Mouse (Mus musculus): ENCODE measurements around the gene Mlxipl.
A peak's percentile ranks its signal among the peaks of the same experiment; 100 is the strongest.

The Mlxipl gene

DNA sequence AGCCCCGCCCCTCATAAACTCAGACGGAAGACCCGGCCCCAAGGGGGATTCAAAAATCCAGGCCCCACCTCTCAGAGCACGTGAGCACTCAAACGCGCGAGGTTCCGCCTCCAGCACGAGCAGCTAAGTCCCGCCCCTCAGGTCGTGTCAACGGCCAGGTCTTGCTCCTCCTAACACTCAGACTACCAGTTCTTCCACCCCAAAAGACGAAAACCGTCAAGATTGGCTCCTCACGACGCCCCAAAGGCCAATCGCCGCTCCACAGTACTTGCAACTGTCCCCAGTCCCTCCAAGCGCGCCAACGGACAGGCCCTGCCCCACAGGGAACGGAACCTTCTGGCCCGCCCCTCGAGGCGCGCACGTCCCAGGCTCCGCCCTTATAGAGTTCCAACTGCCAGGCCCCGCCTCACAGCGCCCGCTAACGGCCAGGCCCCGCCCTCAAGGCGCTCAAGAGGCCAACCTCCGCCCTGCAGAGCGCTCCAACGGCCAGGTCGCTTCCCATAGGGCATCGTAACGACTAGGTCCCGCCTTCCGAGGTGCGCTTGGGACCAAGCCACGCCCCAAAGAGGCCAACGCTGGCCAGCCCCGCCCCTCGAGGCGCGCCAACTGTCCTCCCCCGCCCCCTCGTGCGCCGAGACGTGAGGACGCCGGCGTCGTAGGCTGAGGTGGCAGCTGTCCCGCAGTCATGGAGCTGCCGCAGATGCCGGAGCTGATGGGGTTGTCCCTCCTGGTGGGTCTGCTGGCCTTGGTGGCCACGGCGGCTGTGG is 59.5 kb downstream of the Mlxipl start, which contains the start of gene Tbl2:
Tbl2 (plus strand) TSS at position 605 of the 767 bp plus-strand sequence.
- DNase-seq = peak; percentile 99

DNA sequence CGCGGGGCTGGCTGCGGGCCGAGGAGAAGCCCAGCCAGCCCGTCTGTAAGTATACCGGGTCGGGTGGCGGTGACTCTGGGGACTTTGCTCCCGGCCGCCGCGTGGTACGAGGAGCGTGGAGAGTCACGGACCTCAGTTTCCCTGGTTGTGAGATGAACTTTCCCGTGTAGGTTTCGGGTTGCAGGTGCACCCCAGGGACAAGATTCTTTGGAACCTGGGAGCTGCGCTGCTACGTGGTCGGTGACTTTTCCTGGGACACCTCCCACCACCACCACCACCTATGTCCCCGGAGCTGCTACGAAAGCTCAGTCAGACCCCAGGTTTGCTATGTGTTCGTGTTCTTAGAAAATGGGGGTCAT is 60.1 kb downstream of the Mlxipl start:
- no peak for DNase-seq

DNA sequence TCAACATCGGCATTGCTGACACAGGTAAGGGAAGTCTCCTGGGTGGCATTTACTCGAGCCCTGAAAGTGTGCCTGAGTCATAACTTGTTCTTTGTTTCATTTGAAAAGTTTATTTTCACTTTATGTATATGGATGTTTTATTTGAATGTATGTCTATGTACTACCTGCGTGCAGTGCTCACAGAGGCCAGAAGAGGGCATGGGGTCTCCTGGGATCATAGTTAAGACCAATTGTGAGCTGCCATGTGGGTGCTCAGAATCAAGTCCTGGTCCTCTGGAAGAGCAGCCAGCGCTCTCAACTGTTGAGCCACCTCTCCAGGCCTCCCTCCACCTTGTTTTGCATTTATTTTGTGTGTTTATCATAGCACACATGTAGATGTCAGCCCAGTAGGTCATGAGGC is 66.8 kb downstream of the Mlxipl start:
- no peak for DNase-seq

DNA sequence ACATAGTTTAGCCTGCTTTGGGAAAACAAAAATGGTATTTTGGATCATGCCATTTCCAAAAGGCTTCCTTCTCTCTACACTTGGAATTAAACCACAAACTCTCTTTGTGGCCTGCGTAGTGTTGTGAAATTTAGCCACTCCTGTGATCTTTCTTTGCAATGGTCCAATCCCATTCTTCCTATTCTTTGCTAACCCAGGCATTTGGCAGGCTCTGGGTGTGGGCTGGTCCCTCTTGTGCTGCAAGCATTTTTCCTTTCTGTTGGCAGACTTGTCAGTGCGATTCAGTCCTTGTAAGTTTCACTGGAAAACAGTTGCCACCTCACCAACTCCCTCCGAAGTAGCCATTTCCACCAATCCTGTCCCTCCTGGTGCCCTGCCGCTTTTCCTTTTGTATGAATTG is 71.5 kb downstream of the Mlxipl start:
- DNase-seq = peak; percentile 85

DNA sequence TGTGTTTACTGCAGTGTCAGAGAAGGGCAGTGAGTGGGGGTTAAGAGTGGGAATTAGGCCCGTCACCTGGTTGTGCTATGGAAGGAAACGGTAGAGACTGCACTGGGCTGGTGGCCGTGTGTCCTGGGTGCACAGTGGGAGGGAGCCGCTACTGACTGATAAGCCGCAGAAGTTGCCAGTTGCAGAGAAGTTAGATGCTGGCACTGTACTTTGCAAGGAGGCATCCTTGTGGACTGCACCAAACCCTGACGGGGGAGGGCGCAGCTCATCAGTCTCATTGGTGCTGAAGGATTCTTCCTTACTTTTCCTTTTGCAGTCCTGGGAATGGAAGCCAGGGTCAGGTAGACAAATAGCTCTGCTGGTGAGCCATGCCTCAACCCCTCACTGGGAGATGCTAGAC is 72.0 kb downstream of the Mlxipl start:
- DNase-seq = no peak

DNA sequence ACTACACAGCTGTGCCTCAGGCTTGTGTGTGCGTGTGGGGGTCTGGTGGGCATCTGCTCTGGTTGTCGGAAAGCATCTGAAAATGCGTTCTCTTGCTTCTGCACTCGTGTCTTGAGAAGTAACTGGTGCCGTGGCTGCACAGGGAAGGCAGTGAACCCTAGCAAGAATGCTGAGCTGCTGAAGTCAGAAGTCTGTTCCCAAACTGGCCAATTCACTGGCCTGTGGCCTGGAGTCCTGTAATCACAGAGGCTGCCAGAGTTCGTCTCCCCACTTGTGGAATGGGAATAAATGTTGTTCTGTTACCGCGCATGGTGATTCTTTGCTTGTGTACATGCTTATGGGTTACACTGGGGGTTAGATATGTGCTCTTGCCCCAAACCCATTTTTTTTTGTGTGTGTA is 72.7 kb downstream of the Mlxipl start:
- DNase-seq = no peak

DNA sequence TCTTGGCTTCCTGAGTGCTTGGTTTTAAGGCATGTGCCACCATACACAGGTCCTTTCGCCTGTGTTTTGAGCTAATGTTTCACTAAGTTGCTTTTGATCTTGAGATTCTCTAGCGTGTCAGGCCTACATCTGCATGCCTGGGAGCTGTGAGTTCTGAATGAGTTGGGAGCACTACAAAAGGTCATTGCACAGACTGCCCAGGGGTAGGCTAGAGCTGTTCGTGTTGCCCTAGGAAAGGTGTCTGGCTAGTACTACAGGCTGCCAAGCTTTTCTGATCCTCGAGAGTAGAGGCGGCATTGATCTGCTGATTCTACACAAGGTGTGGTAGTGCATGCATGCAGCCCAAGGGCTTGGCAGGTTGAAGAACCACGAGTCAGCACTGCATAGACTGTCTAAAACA is 73.1 kb downstream of the Mlxipl start:
- DNase-seq = no peak

DNA sequence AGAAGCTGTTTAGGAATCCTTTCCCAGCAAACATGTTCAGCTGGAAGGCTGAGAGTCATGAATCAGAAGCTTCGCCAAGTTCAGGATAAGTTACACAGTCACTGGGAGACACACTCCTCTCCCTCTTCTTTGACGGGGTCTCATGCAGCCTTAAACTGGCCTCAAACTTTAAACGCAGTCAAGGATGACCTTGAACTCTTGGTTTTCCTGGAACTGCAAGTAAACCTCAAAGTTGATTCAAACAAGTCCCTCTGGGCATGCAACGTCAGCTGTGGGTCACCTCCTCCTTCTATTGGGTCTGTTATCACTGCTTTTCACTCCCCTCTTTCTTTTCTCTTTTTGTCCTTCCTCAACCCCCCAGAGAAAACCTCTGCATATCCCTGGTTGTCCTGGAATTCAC is 77.2 kb downstream of the Mlxipl start:
- DNase-seq = no peak

DNA sequence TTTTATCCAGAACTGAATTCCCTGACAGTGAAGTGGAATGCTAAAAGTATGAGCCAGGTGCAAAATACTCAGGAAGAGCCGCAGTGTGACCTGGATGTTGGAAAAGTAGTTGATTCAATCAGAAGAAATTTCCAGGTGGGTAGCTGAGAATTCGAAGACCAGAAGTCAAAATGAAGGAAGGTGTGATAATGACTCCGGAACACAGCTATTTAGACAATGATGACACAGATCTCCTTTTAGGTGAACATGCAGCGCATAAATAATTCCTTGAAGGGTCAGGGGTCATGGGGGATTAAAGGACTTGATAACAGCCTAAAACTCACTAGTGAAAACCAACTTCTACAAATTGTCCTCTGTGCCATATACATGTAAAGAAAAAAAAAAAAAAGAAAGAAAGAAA is 77.8 kb downstream of the Mlxipl start:
- no peak for DNase-seq

DNA sequence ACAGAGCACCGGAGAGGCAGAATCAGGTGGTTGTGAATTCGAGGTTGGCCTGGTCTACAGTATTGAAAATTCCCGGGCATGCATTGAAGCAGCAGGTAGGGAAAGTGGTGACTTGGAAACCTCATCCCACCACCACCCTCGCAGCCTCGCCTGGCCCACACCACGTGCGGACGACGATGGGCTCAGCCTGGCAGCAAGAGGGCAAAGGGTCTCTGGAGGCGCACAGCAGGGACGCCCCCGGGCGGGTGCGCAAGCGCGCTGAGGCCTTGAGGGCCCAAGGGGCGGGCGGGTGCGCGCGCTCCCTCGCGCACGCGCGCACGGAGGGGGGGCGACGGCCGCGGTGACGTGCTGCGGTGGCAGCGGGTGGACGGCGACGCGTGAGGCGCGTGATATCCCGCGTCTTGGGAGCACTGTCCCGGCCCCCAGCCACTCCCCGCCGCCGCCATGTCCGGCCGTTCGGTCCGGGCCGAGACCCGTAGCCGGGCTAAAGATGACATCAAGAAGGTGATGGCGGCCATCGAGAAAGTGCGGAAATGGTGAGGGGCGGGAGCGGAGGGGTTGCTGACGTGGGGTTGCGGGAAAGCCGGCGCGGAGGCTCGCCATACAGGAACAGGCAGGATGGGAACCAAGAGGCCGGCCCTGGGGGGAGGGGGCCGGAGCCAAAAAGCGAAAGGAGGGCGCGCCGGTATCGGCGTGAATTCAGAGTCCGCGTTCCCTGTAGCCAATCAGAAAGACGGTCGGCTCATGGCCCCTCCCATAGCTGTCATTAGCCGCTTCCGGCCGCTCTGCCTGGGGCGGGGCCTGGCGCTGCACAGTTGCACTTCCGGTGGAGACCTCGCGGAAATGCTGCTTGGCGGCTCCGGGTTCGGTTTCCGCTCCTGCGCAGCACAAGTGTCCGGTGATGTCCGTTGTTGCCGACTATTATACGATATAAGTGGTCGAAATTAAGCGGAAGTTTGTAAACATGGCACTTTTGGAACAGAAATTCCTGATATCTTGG is 78.7 kb downstream of the Mlxipl start, which contains the start of gene Bcl7b:
Bcl7b (plus strand) TSS at position 221 of the 1,000 bp plus-strand sequence.
- DNase-seq = peak; percentile 99

DNA sequence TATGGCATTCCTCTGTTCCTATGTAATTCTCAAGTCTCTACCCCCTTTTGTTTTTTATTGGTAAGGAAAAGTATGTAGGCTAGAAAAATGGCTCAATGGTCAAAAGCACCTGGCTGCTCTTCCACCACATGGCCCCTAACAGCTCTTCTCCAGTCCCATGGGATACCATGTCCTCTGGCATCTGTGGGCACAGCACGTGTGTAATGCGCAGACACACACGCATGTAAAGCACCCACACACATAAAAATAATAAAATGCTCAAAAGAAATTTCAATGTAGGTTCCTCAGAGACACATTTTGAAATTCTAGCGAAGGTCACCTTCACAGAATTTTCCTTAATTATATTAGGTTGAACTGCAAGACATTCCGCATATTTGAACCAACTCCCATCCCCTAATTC is 79.8 kb downstream of the Mlxipl start:
- DNase-seq = no peak

DNA sequence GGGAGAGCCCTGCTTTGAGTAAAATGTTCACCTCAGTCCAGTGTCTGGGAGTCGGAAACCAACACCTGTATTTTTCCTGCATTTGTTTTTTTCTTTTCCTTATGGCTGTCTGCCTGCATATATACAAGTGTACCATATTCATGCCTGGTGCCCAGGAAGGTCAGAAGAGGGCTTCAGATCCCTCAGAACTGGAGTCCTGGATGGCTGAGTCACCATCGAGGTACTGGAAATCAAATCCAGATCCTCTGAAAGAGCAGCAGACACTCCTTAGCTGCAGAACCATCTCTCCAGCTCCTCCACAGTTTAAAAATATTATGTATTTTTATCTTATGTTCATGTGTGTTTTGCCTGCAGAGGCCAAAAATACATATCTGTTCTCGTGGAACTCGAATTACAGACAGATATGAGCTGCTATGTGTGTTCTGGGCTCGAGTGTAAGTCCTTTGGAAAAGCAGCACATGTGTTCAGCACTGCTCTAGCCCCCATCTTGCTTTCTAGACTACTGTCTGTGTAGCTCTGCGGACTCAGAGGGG is 82.1 kb downstream of the Mlxipl start:
- DNase-seq = no peak

DNA sequence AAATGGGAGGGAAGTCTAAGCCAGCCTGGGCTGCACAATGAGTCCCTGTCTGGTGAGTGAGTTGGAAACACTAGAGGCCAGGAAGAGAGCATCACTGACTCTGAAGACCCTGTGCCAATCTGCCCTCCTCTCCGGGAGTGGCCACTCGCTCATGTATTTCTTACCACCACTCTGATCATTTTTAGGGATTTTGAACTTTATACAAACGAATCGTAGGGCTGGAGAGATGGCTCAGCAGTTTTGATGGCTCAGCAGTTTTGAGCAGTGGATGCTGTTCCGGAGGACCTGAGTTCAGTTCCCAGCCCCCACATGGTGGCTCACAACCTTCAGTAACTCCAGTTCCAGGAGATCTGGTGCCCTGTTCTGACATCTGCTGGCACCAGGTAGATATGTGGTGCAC is 83.3 kb downstream of the Mlxipl start:
- DNase-seq = no peak

DNA sequence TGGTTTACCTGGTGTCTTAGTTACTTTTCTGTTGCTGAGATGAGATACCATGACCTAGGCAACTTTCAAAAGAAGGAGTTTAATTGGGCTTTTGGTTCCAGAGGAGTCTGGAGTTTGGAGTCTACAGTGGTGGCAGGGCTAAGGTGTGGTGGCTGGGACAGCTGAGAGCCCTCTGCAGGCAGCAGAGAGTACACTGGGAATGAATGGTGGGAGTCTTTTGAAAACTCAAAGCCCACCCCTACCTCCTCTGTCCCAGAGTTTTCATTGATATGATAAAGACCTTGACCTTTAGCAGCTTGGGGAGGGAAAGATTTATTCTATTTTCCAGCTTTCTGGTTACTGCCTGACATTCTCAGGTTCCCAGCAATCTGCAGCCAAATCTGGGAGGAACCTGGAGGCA is 85.4 kb downstream of the Mlxipl start:
- no peak for DNase-seq

DNA sequence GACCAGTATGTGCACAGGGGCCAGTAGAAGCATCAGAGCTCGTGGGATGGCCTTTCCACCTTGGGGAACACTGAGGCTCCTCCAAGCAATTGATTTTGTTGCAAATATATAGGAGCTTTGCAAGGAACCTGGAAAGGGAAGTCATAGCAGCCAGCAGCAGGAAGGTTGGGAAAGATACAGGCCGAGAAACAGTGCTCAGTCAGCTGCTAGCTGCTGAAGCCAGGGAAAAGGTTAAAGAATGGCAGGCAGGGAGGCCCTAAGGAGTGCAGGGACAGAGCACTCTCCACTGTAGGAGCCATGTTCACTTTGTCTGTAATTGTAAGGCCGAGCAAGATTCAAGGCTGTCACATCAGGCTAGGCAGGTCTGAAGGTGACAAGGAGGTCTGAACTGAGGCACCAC is 88.8 kb downstream of the Mlxipl start:
- DNase-seq = no peak

DNA sequence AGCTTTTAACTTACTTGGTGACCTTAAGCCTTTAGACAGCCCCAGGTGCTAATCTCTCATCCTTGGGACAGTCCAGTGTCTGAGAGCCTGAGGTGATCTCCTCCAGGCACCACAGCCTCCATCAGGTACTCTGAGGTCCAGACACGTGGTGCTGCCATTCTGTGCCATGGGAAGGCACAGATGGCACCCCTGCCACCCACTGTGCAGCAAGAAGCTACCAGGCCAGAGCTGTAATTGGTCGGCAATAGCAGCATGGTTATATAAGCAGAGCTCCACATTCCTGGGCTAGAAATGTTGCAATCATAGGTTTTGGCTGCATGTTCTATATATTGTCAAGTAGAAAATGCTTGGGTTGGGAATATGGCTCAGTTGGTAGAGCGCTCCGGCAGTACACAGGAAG is 89.3 kb downstream of the Mlxipl start:
- no peak for DNase-seq

DNA sequence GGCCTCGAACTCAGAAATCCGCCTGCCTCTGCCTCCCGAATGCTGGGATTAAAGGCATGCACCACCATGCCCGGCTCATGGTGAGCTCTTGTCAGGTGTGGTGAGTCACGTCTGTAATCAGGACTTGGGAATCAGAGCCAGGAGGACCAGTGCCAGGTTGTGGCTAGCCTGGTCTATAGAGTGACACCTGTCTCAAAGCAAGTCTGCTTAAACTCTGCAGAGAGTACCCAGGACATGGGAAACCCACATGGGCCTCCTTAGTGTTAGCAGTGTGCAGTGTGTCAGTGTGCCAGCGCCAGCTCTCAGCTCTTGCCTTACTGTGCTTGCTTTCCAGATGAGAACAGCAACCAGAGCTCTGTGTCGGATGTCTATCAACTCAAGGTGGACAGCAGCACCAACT is 89.9 kb downstream of the Mlxipl start:
- no peak for DNase-seq

DNA sequence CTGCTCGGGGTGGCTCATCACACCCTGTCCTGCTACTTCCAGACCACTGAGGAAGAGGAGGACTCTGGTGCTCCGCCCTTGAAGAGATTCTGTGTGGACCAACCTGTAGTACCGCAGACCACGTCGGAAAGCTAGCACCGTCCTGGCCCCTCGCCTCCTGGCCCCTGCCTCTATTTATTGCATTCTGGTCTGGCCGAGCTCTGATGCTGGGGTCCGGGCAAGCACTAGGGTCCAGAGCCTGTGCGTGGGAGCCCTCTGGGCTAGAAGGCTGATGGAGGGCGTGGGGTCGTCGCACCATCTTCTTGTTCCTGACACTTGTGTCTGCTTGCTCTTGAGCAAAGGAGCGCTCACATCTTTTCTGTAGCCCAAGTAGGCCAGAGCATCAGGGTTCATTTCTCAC is 91.1 kb downstream of the Mlxipl start:
- DNase-seq = no peak

DNA sequence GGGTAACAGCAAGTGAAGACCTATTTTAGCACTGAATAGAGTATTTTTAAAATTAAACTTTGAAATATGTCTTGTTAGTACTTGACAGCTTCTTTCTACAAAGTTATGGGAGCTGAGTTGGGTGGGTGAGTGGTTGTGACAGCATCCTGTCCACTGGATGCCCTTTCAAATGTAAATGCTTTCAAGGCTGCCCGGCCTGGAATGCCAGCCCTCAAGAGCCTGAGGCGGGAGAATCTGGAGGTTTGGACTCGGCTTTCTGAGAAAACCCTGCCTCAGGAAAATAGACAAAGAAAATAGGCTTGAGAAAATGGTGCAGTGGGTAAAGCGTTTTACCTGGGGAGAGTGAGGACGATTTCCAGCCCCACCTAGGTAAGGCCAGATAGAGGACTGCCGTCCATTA is 92.1 kb downstream of the Mlxipl start:
- DNase-seq = no peak

DNA sequence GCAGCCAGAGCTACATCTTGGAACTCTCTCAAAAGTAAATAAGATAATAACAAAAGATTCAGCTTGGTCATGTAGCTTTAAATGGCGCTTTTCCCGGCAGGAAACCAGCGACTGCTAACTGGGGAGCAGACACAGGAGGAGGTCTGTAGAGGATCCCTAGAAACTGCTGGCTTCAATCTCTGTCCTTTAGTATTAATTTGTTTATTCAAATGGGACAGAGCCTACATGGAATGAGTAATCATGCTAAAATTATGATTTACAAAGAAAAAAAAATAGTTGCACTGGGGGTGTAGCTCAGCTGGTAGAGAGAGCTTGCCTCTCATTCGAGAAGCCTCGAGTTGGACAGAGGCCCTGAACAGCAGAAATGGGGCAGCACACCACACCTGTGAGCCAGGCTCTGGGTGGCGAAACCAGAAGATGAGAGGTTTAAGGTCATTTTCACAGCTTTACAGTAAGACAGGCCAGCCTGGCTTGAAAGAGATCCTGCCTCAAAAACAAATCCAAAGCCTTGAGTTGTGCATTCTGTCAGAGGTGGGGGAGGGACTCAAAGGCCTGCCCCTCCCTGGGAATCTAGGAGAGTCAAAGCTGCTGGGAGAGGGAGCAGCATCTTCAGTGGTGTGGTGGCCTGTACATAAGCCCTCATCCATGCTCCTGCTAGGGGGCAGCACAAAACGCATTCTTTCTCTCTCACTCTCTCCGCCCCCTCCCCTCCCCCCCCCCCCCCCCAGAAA is 93.6 kb downstream of the Mlxipl start:
- DNase-seq = peak; percentile 70

DNA sequence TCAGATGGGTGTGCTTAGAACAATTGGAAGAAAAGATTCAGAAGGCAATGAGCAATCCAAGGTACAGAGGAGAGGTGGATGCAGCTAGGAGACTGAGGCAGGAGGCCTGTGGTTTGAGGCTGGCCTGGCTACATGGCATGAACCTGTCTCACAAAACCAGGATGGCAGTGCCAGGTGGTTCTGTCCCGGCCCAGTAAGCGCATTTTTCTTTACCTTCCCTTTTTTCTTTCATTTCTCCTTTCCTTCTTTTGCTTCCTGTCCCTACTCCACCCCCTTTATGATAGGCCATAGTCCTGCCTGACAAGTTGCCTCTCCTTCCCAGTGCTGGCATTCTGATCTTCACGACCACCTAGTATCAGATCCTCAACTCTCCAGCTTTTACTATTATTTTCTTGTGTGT is 95.3 kb downstream of the Mlxipl start:
- DNase-seq = no peak

DNA sequence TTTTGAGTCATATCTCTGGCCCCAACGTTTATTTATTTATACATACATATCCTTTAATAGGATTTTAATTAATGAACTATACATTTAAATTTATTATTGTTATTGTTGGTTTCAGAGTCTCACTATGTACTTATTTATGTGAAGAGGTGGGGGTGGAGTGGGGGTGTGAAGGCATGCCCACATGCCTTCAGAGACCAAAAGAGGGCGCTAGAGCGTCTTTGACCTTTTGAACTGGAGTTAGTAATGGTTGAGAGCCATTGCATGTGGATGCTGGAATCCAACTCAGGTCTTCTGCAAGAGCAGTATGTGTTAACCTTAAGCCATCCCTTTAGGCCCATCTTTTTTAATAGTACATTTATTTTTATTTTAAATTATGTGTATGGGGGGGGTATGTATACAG is 95.9 kb downstream of the Mlxipl start:
- peak; percentile 50 for DNase-seq

DNA sequence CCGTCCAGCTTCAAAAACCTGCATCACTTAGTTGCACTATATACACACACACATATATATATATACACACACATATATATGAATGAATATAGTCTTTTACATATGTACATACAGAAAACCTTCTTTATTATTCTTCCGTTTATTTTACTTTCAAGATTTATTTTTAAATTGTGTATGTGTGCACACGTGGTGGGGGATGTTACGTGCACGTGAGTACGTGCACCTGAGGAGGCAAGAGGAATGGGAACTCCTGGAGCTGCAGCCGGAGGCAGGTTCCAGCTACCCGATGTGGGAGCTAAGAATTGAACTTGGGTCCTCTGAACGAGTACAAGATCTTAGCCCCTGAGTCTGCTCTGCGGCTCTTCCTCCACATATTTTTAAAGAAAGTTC is 96.5 kb downstream of the Mlxipl start:
- no peak for DNase-seq
